Mouse (Mus musculus) intestine, embryonic 14.5 days (tissue): ENCODE data around the gene Pgm2l1. TPM values are rescaled to one million over a fixed set of nuclear protein-coding genes. Genes with fewer than 3 reads are reported as not detected.

Experiments
- ATAC-seq: fragments of 200-750 bp; cut with Nextera tagmentation; replicated peaks from 2 replicates; pipeline ENCODE4 v1.8.0; 2017; ENCODE audit warnings: low read depth, moderate number of reproducible peaks, moderate TSS enrichment, moderate library complexity; ENCODE audit not compliant: low FRiP score, low TSS enrichment
- DNase-seq: peaks from one replicate; pipeline ENCODE4 v3.0.0-alpha.2; 2018; ENCODE audit warnings: low spot score
- H3K27ac ChIP-seq: fragments of 300-500 bp; sonication (generic); 2 replicates; pipeline ENCODE4 v1.5.1; 2014; ENCODE audit warnings: low read depth, mild to moderate bottlenecking, control low read depth
- H3K27me3 ChIP-seq: fragments of 300-500 bp; sonication (generic); replicated peaks from 2 replicates; pipeline ENCODE4 v1.6.1; 2014; ENCODE audit warnings: low read length, control low read depth; ENCODE audit not compliant: control insufficient read depth, insufficient read depth
- H3K36me3 ChIP-seq: fragments of 300-500 bp; sonication (generic); 2 replicates; pipeline ENCODE4 v1.6.1; 2014; ENCODE audit warnings: low read length, control low read depth; ENCODE audit not compliant: control insufficient read depth, insufficient read depth
- H3K4me1 ChIP-seq: fragments of 300-500 bp; sonication (generic); replicated peaks from 2 replicates; pipeline ENCODE4 v1.6.1; 2014; ENCODE audit warnings: low read length, control low read depth, mixed read lengths; ENCODE audit not compliant: control insufficient read depth, insufficient read depth
- H3K4me2 ChIP-seq: fragments of 300-500 bp; sonication (generic); 2 replicates; pipeline ENCODE4 v1.6.1; 2014; ENCODE audit warnings: low read length
- H3K4me3 ChIP-seq: fragments of 300-500 bp; sonication (generic); 2 replicates; pipeline ENCODE4 v1.5.1; 2014; ENCODE audit warnings: low read depth, low read length, control low read depth, mixed read lengths
- H3K9ac ChIP-seq: fragments of 300-500 bp; sonication (generic); 2 replicates; pipeline ENCODE4 v1.6.1; 2014; ENCODE audit warnings: mild to moderate bottlenecking, low read length
- H3K9me3 ChIP-seq: fragments of 300-500 bp; sonication (generic); 2 replicates; pipeline ENCODE4 v1.6.1; 2016; ENCODE audit warnings: low read length, control low read depth; ENCODE audit not compliant: control insufficient read depth
- WGBS: fragments of 180-500 bp; shearing (Covaris S2); extraction: QIAGEN DNeasy Blood & Tissue Kit; methylation state at CpG from one replicate; pipeline ENCODE4 v1.1.7; 2014; 5-methylcytosine and 5-hydroxymethylcytosine counted together
- polyA plus RNA-seq: library from polyadenylated mRNA; unstranded; fragments of >200 nt; fragmentation: Nextera tagmentation; extraction: Ambion mirVana; gene quantifications from 2 replicates; pipeline ENCODE4 v1.2.1, GENCODE M21; 2014

The Pgm2l1 gene
- polyA plus RNA-seq, 1 experiment from 2014 or later, result 3.2 TPM

DNA sequence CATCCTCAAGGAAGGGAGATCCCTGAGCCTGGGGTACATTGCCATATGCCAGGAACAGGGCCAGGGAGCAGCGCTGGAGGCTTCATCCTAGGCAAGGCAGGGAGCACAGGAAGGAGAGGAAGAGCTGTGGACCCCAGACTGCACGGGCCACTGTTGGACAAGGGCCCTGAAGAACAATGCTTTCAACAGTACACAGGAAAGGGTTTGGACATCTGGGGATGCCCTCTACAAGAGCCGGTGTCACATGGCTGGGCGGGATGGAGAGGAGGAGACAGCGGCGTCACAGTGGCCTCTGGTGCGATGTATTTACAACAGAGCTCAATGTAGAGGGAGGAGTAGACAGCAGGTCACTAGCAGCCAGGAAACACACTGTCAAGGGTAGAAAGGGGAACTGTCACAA lies 100.3 kb downstream of the Pgm2l1 start:
- H3K4me2 ChIP-seq, result no peak overlapping the region
- WGBS, result 78% methylated on average over 7 of the region's 7 CpGs
- H3K27ac ChIP-seq, result no peak overlapping the region
- H3K36me3 ChIP-seq, result peaks cover 61% of the 10 kb centered on the region
- no peaks in the 10 kb centered on the region for H3K9me3 ChIP-seq
- DNase-seq (peak; percentile 25), ATAC-seq (no peak)
- H3K27me3 ChIP-seq, result no peaks in the 10 kb centered on the region
- no peak overlapping the region for H3K4me3 ChIP-seq
- no peaks in the 10 kb centered on the region for H3K4me1 ChIP-seq
- no peak overlapping the region for H3K9ac ChIP-seq

Other genes starting within 250 kb of the Pgm2l1 start
- gene Rnf169, start 246.9 kb upstream of the Pgm2l1 start, polyA plus RNA-seq, result 5.8 and 6.7 TPM in 2 replicates
- gene Chrdl2, start 221.2 kb upstream of the Pgm2l1 start, polyA plus RNA-seq, result 1.1 and 1.4 TPM in 2 replicates
- gene Pold3, start 105.8 kb upstream of the Pgm2l1 start, polyA plus RNA-seq, result 64.8 and 70.6 TPM in 2 replicates
- gene Lipt2, start 68.1 kb upstream of the Pgm2l1 start, polyA plus RNA-seq, result 29.7 and 35.7 TPM in 2 replicates
- gene Kcne3, start 50.9 kb upstream of the Pgm2l1 start, polyA plus RNA-seq, result 73.1 and 74.5 TPM in 2 replicates
- 4.4 and 5.8 TPM in 2 replicates for gene P4ha3, start 58.1 kb downstream of the Pgm2l1 start, polyA plus RNA-seq
- 23.6 and 25.4 TPM in 2 replicates for gene C2cd3, start 144.8 kb downstream of the Pgm2l1 start, polyA plus RNA-seq
- gene Ppme1, start 144.9 kb downstream of the Pgm2l1 start, polyA plus RNA-seq, result 55.0 and 55.9 TPM in 2 replicates
- not detected in 2 replicates for gene Ucp3, start 245.6 kb downstream of the Pgm2l1 start, polyA plus RNA-seq